Mouse (Mus musculus): ENCODE data around the gene Mcam.

GRCm38 (mm10) chr9:44106182-44106581 is 28.1 kb upstream of the Mcam start:
- TF ChIP-seq CTCF (IDR thresholded peaks at IDR 0.05; ENCODE audit: low read depth) (no peak), EP300 (IDR thresholded peaks at IDR 0.05; ENCODE audit: low read depth) (no peak)
